Mouse (Mus musculus) forebrain, postnatal 0 days (tissue): Measurements from ENCODE around the gene Kcna4. TPM values are rescaled to one million over a fixed set of nuclear protein-coding genes. Genes with fewer than 3 reads are reported as not detected.

ENCODE experiments used
- ATAC-seq: fragments of 200-750 bp; cut with Nextera tagmentation; 2 replicates; pipeline ENCODE4 v1.8.0; 2017; ENCODE audit warnings: mild to moderate bottlenecking, moderate library complexity
- DNase-seq: peaks from one replicate; pipeline ENCODE4 v3.0.0-alpha.2; 2015
- H3K27ac ChIP-seq: fragments of 300-500 bp; sonication (generic); 2 replicates; pipeline ENCODE4 v1.5.1; 2014; ENCODE audit warnings: low read depth, mild to moderate bottlenecking, antibody characterized with exemption, low read length, moderate library complexity, mixed read lengths
- H3K27me3 ChIP-seq: fragments of 300-500 bp; sonication (generic); 2 replicates; pipeline ENCODE4 v1.6.1; 2014; ENCODE audit warnings: mild to moderate bottlenecking, low read length, mixed read lengths; ENCODE audit not compliant: insufficient read depth
- H3K36me3 ChIP-seq: fragments of 300-500 bp; sonication (generic); 2 replicates; pipeline ENCODE4 v1.6.1; 2014; ENCODE audit warnings: mild to moderate bottlenecking, moderate library complexity; ENCODE audit not compliant: insufficient read depth
- H3K4me1 ChIP-seq: fragments of 300-500 bp; sonication (generic); 2 replicates; pipeline ENCODE4 v1.6.1; 2014; ENCODE audit warnings: antibody characterized with exemption; ENCODE audit not compliant: insufficient read depth
- H3K4me2 ChIP-seq: fragments of 300-500 bp; sonication (generic); 2 replicates; pipeline ENCODE4 v1.6.1; 2014; ENCODE audit warnings: low read depth, mild to moderate bottlenecking, moderate library complexity
- H3K4me3 ChIP-seq: fragments of 300-500 bp; sonication (generic); 2 replicates; pipeline ENCODE4 v1.5.1; 2014; ENCODE audit warnings: low read depth, low read length, mixed read lengths
- H3K9ac ChIP-seq: fragments of 300-500 bp; sonication (generic); 2 replicates; pipeline ENCODE4 v1.6.1; 2014; ENCODE audit warnings: mild to moderate bottlenecking
- H3K9me3 ChIP-seq: fragments of 300-500 bp; sonication (generic); 2 replicates; pipeline ENCODE4 v1.6.1; 2016; ENCODE audit warnings: low read length
- CTCF ChIP-seq: sonication (generic); IDR thresholded peaks from 2 replicates; pipeline ENCODE4 v1.5.1; 2016; ENCODE audit warnings: antibody characterized with exemption, control low read depth, low read depth
- WGBS: fragments of 180-500 bp; shearing (Covaris S2); extraction: QIAGEN DNeasy Blood & Tissue Kit; methylation state at CpG from one replicate; pipeline ENCODE4 v1.1.7; 2014; 5-methylcytosine and 5-hydroxymethylcytosine counted together
- polyA plus RNA-seq: library from polyadenylated mRNA; unstranded; fragments of >200 nt; fragmentation: Nextera tagmentation; extraction: Ambion mirVana; gene quantifications from 2 replicates; pipeline ENCODE4 v1.2.1, GENCODE M21; 2015
- total RNA-seq: library from RNA; depleted of rRNA; stranded (reverse); fragments of >200 nt; gene quantifications from 2 replicates; pipeline ENCODE4 v1.2.3, GENCODE M21; 2014

Kcna4 gene
- total and polyA plus RNA-seq, 2 experiments from 2014 or later = 5.1 to 16.8 TPM

DNA sequence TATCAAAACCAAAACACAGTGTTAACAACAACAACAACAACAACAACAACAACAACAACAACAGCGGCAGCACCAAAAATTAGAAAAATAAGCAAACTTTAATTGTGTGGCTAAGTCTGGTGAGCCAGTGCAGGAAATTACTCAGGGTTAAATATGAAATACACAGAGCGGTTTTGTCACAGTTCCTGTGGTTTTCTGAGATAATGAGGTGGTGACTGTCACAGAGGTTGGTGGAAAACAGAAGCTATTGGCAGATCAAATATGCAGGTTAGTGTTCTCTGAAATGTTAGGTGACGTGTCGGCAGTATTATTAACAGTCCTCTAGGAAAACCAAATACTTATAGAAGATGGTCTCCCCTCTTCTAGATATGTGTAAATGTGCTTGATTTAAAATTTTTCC lies 11.4 kb downstream of the Kcna4 start:
- no peak overlapping the region for H3K27ac ChIP-seq
- no peak overlapping the region for H3K4me3 ChIP-seq
- H3K9ac ChIP-seq = no peak overlapping the region
- no peak overlapping the region for H3K4me2 ChIP-seq
- H3K9me3 ChIP-seq = no peaks in the 10 kb centered on the region
- H3K4me1 ChIP-seq = no peaks in the 10 kb centered on the region; the same call in 1 of the 2 replicates
- DNase-seq = no peak
- H3K27me3 ChIP-seq = no peaks in the 10 kb centered on the region
- WGBS = 91% methylated on average over 4 of the region's 4 CpGs
- no peak for TF ChIP-seq CTCF
- no peaks in the 10 kb centered on the region for H3K36me3 ChIP-seq
- ATAC-seq = no peak

DNA sequence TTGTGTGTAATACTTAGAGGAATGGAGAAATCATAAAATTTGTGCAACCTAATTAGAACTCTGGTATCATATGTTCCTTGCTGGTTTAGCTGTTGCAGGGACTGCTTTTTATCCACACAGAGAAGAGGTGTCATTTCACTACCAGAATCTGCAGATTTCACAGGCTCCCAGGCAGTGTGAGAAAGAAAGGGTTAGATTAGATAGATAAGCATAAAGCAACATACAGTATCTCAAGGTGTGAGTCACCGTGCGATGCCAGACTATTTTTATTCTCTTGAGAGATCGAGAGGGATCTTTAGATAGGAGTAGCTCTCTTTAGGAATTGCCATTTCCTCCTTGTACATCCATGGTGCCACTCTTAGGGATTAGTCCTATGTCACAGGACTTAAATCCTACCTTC lies 14.3 kb downstream of the Kcna4 start:
- DNase-seq (no peak), ATAC-seq (peak; percentile 55; the same call in 1 of the 2 replicates)
- Histone ChIP-seq H3K36me3 (no peaks in the 10 kb centered on the region), H3K27ac (no peak overlapping the region), H3K4me3 (no peak overlapping the region), H3K4me1 (no peaks in the 10 kb centered on the region; the same call in 1 of the 2 replicates), H3K9me3 (no peaks in the 10 kb centered on the region), H3K4me2 (no peak overlapping the region), H3K27me3 (no peaks in the 10 kb centered on the region), H3K9ac (no peak overlapping the region)
- WGBS = 80% methylated on average over 3 of the region's 3 CpGs
- TF ChIP-seq CTCF = no peak

DNA sequence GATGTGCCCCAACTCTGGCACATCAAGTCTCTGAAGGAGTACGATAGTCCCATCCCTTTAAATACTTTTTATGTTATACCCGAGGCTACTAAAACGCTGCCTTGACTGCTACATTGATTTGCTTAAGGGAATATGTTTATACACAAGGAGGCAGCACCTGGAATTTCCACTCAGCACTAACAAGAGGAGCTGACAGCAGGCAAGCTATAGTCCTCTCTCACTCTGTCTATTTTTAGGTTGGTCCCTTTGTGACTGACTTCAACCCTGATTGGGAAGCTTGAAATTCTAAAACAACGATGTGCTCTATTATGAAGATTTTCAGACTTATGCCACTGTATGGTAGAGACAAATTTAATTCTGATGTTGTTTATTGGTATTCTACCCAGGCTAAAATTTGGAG lies 15.6 kb downstream of the Kcna4 start:
- H3K36me3 ChIP-seq = no peaks in the 10 kb centered on the region
- DNase-seq (no peak), ATAC-seq (no peak)
- no peaks in the 10 kb centered on the region for H3K27me3 ChIP-seq
- no peak overlapping the region for H3K9ac ChIP-seq
- no peak overlapping the region for H3K27ac ChIP-seq
- WGBS = 70% methylated on average over 4 of the region's 4 CpGs
- no peak overlapping the region for H3K4me3 ChIP-seq
- no peaks in the 10 kb centered on the region; the same call in 1 of the 2 replicates for H3K4me1 ChIP-seq
- no peak overlapping the region for H3K4me2 ChIP-seq
- no peaks in the 10 kb centered on the region for H3K9me3 ChIP-seq
- TF ChIP-seq CTCF = no peak

DNA sequence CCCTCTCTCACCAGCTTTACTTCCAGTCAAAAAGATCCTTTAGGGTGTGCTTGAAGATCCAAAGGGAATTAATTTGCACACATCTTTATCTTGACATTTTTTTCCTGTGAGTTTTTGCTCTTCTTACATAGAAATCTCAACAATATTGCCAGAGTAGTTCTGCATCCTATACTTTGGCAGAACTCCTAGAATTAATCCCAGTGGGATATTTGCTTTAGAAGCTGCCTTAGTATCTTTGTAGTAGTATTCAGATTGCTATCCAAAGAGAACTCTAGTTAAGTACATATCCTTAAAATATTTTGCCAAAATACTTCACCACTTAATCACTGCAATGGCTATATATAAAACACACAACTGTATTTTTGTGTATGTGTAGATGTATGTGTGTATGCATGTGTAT lies 28.2 kb downstream of the Kcna4 start:
- H3K4me3 ChIP-seq = no peak overlapping the region
- no peaks in the 10 kb centered on the region for H3K36me3 ChIP-seq
- no peak overlapping the region for H3K9ac ChIP-seq
- H3K27ac ChIP-seq = no peak overlapping the region
- no peaks in the 10 kb centered on the region for H3K27me3 ChIP-seq
- no peaks in the 10 kb centered on the region for H3K4me1 ChIP-seq
- H3K4me2 ChIP-seq = no peak overlapping the region
- no peak for DNase-seq
- ATAC-seq = no peak
- TF ChIP-seq CTCF = no peak
- no peaks in the 10 kb centered on the region for H3K9me3 ChIP-seq

DNA sequence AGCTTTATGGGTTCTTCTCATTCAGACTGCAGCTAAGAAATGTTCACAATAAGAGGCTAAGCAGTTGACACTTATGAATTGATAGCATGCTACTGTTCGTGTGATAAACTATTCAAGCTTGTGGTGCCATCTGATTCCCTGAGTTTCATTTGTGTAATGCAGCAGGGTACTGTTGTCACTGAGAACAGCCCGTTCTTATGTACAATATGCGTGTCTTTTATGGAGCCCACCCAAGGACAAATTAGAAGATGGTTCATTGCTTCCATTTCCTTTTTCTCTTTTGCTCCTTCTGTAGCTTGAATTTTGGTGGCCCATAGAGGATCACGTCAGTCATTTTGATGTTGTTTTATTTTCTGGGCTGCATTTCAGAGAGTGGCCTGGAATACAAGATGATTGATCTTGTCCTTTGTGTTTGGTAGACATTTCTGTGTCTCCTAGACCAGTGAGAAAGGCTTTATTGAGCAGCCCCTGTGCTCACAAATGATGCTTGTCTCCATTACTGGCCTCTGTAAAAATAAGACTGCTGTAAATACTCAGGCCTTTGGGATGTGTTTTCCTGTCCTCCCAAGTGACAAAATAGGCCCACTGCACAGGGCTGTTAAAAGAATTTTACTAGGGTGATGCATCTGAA lies 31.3 kb downstream of the Kcna4 start:
- no peaks in the 10 kb centered on the region for H3K36me3 ChIP-seq
- no peak for DNase-seq

DNA sequence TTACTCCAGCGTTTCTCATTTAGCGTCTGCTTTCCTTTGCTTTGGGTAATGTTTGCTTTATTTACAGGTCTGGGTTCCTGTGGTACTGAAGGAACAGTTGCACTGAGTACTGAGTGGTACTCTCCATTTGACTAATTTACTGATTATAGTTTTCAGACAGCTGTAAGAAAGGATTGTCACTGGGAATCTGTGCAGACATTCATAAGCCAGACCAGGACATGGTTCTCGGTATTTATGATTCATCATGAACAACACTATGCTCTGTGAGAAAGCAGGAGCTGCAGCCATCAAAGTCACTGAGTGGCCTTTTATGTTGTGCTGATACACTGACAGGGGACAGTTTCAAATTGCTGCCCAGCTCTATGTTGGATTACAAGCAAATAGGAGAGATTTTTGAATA lies 33.7 kb downstream of the Kcna4 start:
- DNase-seq = no peak
- Histone ChIP-seq H3K9ac (no peak overlapping the region), H3K4me1 (no peaks in the 10 kb centered on the region), H3K27me3 (no peaks in the 10 kb centered on the region), H3K4me2 (no peak overlapping the region), H3K36me3 (no peaks in the 10 kb centered on the region), H3K9me3 (no peaks in the 10 kb centered on the region), H3K4me3 (no peak overlapping the region), H3K27ac (no peak overlapping the region)
- TF ChIP-seq CTCF = no peak
- WGBS = 84% methylated on average over 3 of the region's 3 CpGs
- no peak for ATAC-seq

More for the DNA sequence above, 31.3 kb downstream of the Kcna4 start:
- Histone ChIP-seq H3K4me3 (no peak overlapping the region), H3K27me3 (no peaks in the 10 kb centered on the region), H3K27ac (no peak overlapping the region), H3K9me3 (no peaks in the 10 kb centered on the region), H3K4me2 (no peak overlapping the region), H3K4me1 (no peaks in the 10 kb centered on the region), H3K9ac (no peak overlapping the region)
- no peak for TF ChIP-seq CTCF
- ATAC-seq = peak; percentile 50; the same call in 1 of the 2 replicates
- 17% methylated on average over 4 of the region's 4 CpGs for WGBS

DNA sequence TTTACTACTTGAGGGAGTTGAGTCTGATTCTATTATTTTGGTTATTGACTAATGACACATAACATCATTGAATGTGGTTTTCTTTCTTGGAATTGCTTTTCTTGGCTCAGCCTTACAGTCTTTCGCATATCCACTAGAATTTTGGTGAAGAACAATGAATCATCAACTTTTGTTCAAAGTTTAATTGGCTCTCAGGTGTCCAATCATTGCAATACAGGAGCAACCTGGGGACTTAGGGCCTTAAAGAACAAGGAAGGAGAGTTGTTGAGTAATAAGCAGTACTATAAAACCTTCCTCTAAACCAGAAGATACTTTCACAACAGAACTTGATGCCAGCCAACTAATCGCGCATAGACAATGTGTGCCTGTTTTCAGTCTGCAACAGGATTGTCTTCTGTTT lies 36.8 kb downstream of the Kcna4 start:
- H3K4me2 ChIP-seq = no peak overlapping the region
- no peak overlapping the region for H3K27ac ChIP-seq
- WGBS = 91% methylated on average over 3 of the region's 3 CpGs
- ATAC-seq (no peak), DNase-seq (no peak)
- no peak for TF ChIP-seq CTCF
- no peaks in the 10 kb centered on the region for H3K4me1 ChIP-seq
- no peaks in the 10 kb centered on the region for H3K27me3 ChIP-seq
- no peaks in the 10 kb centered on the region for H3K9me3 ChIP-seq
- H3K4me3 ChIP-seq = no peak overlapping the region
- H3K9ac ChIP-seq = no peak overlapping the region
- no peaks in the 10 kb centered on the region for H3K36me3 ChIP-seq

DNA sequence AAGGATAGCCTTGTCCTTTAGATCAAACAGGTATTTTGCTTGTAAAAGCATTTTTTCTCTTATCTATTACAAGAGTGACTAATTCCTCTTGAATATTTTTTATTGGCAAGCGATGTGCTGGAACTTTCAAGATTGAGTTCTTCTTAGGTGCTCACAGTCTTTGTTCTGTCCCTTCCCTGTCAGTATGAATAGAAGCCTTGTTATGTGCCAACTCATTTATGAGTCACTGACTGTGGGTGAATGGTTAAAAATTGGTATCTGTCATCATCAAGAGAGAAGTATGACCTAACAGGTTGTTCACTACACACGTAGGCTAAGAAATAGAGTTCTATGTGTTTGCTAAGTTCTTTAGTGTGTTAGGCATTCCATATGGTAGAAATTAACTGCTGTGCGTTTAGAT lies 50.9 kb downstream of the Kcna4 start:
- H3K9me3 ChIP-seq = no peaks in the 10 kb centered on the region
- no peak for ATAC-seq

More for the DNA sequence above, 50.9 kb downstream of the Kcna4 start:
- no peak overlapping the region for H3K4me3 ChIP-seq
- H3K4me2 ChIP-seq = no peak overlapping the region
- H3K27ac ChIP-seq = no peak overlapping the region
- no peaks in the 10 kb centered on the region for H3K27me3 ChIP-seq
- no peak for DNase-seq
- H3K36me3 ChIP-seq = no peaks in the 10 kb centered on the region
- WGBS = 88% methylated on average over 3 of the region's 3 CpGs
- TF ChIP-seq CTCF = no peak
- H3K4me1 ChIP-seq = no peaks in the 10 kb centered on the region
- H3K9ac ChIP-seq = no peak overlapping the region
